Mouse (Mus musculus) hindbrain, postnatal 0 days (tissue): ENCODE measurements around the gene Xndc1. TPM values are rescaled to one million over a fixed set of nuclear protein-coding genes. Genes with fewer than 3 reads are reported as not detected.

Experiments
- ATAC-seq: fragments of 200-750 bp; cut with Nextera tagmentation; 2 replicates; pipeline ENCODE4 v1.8.0; 2017; ENCODE audit warnings: mild to moderate bottlenecking, moderate TSS enrichment, moderate library complexity
- DNase-seq: peaks from one replicate; pipeline ENCODE4 v3.0.0-alpha.2; 2015; ENCODE audit warnings: low spot score
- H3K27ac ChIP-seq: fragments of 300-500 bp; sonication (generic); 2 replicates; pipeline ENCODE4 v1.5.1; 2014; ENCODE audit warnings: mild to moderate bottlenecking
- H3K27me3 ChIP-seq: fragments of 300-500 bp; sonication (generic); 2 replicates; pipeline ENCODE4 v1.6.1; 2014; ENCODE audit warnings: low read length, mixed read lengths; ENCODE audit not compliant: insufficient read depth
- H3K36me3 ChIP-seq: fragments of 300-500 bp; sonication (generic); 2 replicates; pipeline ENCODE4 v1.6.1; 2014; ENCODE audit warnings: low read length, mixed read lengths; ENCODE audit not compliant: insufficient read depth
- H3K4me1 ChIP-seq: fragments of 300-500 bp; sonication (generic); 2 replicates; pipeline ENCODE4 v1.6.1; 2014; ENCODE audit warnings: antibody characterized with exemption, low read length, mixed read lengths; ENCODE audit not compliant: insufficient read depth
- H3K4me2 ChIP-seq: fragments of 300-500 bp; sonication (generic); 2 replicates; pipeline ENCODE4 v1.6.1; 2014; ENCODE audit warnings: low read depth, mild to moderate bottlenecking, low read length, moderate library complexity, mixed read lengths
- H3K4me3 ChIP-seq: fragments of 300-500 bp; sonication (generic); 2 replicates; pipeline ENCODE4 v1.5.1; 2014; ENCODE audit warnings: low read length
- H3K9ac ChIP-seq: fragments of 300-500 bp; sonication (generic); replicated peaks from 2 replicates; pipeline ENCODE4 v1.6.1; 2014; ENCODE audit warnings: mild to moderate bottlenecking, low read length, moderate library complexity, mixed read lengths
- H3K9me3 ChIP-seq: fragments of 300-500 bp; sonication (generic); 2 replicates; pipeline ENCODE4 v1.6.1; 2016; ENCODE audit warnings: low read length, mixed read lengths
- CTCF ChIP-seq: IDR thresholded peaks from 2 replicates; pipeline ENCODE4 v1.5.1; 2016; ENCODE audit warnings: antibody characterized with exemption, control low read depth, low read depth
- WGBS: fragments of 180-500 bp; shearing (Covaris S2); extraction: QIAGEN DNeasy Blood & Tissue Kit; methylation state at CpG from one replicate; pipeline ENCODE4 v1.1.7; 2014; 5-methylcytosine and 5-hydroxymethylcytosine counted together
- polyA plus RNA-seq: library from polyadenylated mRNA; unstranded; fragments of >200 nt; fragmentation: Nextera tagmentation; extraction: Ambion mirVana; gene quantifications from 2 replicates; pipeline ENCODE4 v1.2.1, GENCODE M21; 2015
- total RNA-seq: library from RNA; depleted of rRNA; stranded (reverse); fragments of >200 nt; gene quantifications from 2 replicates; pipeline ENCODE4 v1.2.3, GENCODE M21; 2014

Xndc1 gene
- total and polyA plus RNA-seq, 2 experiments from 2014 or later = 15.8 to 22.6 TPM

- ATAC-seq (no peak), DNase-seq (no peak)
- H3K9ac ChIP-seq = no peak overlapping the region
- H3K27ac ChIP-seq = no peak overlapping the region
- H3K27me3 ChIP-seq = no peaks in the 10 kb centered on the region
- peaks cover 7% of the 10 kb centered on the region; the same call in 1 of the 2 replicates for H3K4me1 ChIP-seq
- no peaks in the 10 kb centered on the region for H3K36me3 ChIP-seq
- 68% methylated on average over 5 of the region's 5 CpGs for WGBS
- TF ChIP-seq CTCF = no peak
- no peak overlapping the region for H3K4me3 ChIP-seq
- no peaks in the 10 kb centered on the region for H3K9me3 ChIP-seq
- H3K4me2 ChIP-seq = no peak overlapping the region
These were observed 35.6 kb downstream of the Xndc1 start for GRCm38 (mm10) chr7:102100868-102101267.

DNA sequence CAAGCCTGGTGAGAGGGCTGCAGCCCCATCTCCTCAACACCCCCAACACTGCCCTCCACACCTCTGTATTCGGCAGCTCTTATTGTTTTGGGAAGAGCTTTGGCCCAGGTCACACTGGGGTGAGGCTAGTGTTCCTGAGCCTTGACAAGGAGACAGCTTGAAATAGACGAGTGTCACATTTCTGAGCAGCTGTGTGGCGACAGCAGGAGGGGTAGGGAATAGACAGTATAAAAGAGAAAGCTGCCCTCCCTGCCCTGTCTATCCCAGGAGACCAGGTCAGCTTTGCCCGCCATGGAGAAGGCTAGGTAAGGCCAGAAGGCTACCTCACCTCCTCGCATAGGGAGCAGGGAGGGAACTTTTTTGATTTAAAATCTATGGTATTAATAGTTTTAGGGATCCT is 36.2 kb downstream of the Xndc1 start, which contains the start of gene Art1:
Art1 (plus strand) TSS at position 257 of the 400 bp plus-strand sequence.
- Histone ChIP-seq H3K27ac (no peak within 1 kb of the TSS), H3K4me2 (no peak within 1 kb of the TSS), H3K27me3 (no peaks in the 10 kb centered on the region), H3K36me3 (no peaks in the 10 kb centered on the region), H3K4me3 (no peak within 1 kb of the TSS), H3K9me3 (no peaks in the 10 kb centered on the region), H3K4me1 (peaks cover 7% of the 10 kb centered on the region; the same call in 1 of the 2 replicates), H3K9ac (no peak within 1 kb of the TSS)
- ATAC-seq (no peak), DNase-seq (no peak)
- no peak for TF ChIP-seq CTCF
- 41% methylated on average over 5 of the region's 5 CpGs for WGBS

DNA sequence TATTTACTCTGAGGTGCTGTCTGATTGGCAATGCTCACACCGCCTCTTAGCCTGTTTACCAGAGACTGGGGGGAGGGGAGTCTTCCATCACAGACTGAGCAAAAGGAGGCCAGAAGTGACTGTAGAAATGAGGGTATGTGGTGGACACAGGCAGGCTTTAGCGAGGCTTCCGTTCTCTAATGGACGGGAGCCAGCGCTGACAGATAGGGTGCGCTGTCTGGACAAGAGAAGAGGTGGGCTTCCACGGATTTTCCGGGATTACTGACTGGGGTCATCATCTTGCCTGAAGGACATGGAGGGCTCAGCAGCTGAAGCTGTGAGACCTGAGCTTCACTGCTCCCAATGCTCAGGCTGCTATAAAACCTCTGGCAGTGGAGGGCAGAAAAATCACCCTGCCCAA is 36.9 kb downstream of the Xndc1 start:
- WGBS = 43% methylated on average over 8 of the region's 8 CpGs
- peaks cover 7% of the 10 kb centered on the region; the same call in 1 of the 2 replicates for H3K4me1 ChIP-seq
- H3K27me3 ChIP-seq = no peaks in the 10 kb centered on the region
- no peaks in the 10 kb centered on the region for H3K9me3 ChIP-seq
- peak; percentile 23; the same call in 1 of the 2 replicates for TF ChIP-seq CTCF
- H3K4me2 ChIP-seq = no peak overlapping the region
- no peak overlapping the region for H3K4me3 ChIP-seq
- DNase-seq (no peak), ATAC-seq (no peak)
- H3K36me3 ChIP-seq = no peaks in the 10 kb centered on the region
- no peak overlapping the region for H3K9ac ChIP-seq
- no peak overlapping the region for H3K27ac ChIP-seq

DNA sequence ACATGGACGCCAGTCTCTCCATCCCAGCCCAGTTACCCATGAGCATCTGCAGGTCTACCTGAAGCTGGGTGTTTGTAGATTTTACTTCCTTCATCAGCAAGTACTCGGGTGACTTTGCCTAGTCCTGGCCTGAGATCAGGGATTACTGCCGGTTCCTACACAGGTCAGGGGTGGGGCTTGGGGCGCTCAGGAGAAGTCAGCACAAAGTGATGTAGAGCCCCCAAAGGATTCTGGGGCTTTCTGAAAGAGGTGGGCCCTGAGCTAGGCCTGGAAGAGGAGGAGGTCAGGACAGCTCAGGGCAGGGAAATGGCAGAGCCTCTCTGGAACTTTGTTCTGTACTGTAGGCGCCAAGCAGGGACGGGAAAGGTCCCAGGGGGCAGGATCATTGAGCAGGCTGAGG is 37.4 kb downstream of the Xndc1 start:
- 49% methylated on average over 6 of the region's 6 CpGs for WGBS
- H3K9ac ChIP-seq = no peak overlapping the region
- no peak overlapping the region for H3K4me3 ChIP-seq
- ATAC-seq (no peak), DNase-seq (no peak)
- H3K27ac ChIP-seq = no peak overlapping the region
- no peak overlapping the region for H3K4me2 ChIP-seq
- no peaks in the 10 kb centered on the region for H3K36me3 ChIP-seq
- TF ChIP-seq CTCF = no peak
- H3K27me3 ChIP-seq = no peaks in the 10 kb centered on the region
- peaks cover 7% of the 10 kb centered on the region; the same call in 1 of the 2 replicates for H3K4me1 ChIP-seq
- H3K9me3 ChIP-seq = no peaks in the 10 kb centered on the region

GRCm38 (mm10) chr7:102103555-102103954 is 38.2 kb downstream of the Xndc1 start:
- no peak overlapping the region for H3K4me2 ChIP-seq
- H3K36me3 ChIP-seq = no peaks in the 10 kb centered on the region
- H3K27me3 ChIP-seq = no peaks in the 10 kb centered on the region
- TF ChIP-seq CTCF = no peak
- WGBS = 79% methylated on average over 2 of the region's 2 CpGs
- no peak overlapping the region for H3K27ac ChIP-seq
- H3K9me3 ChIP-seq = no peaks in the 10 kb centered on the region
- DNase-seq (no peak), ATAC-seq (no peak)
- H3K4me3 ChIP-seq = no peak overlapping the region
- H3K4me1 ChIP-seq = peaks cover 7% of the 10 kb centered on the region; the same call in 1 of the 2 replicates
- no peak overlapping the region for H3K9ac ChIP-seq

- Histone ChIP-seq H3K4me2 (no peak overlapping the region), H3K27ac (no peak overlapping the region), H3K9ac (no peak overlapping the region), H3K9me3 (no peaks in the 10 kb centered on the region), H3K36me3 (no peaks in the 10 kb centered on the region), H3K27me3 (no peaks in the 10 kb centered on the region), H3K4me1 (peaks cover 7% of the 10 kb centered on the region; the same call in 1 of the 2 replicates), H3K4me3 (no peak overlapping the region)
- no peak for TF ChIP-seq CTCF
- ATAC-seq (no peak), DNase-seq (no peak)
- WGBS = 61% methylated on average over 5 of the region's 5 CpGs
These were observed 38.8 kb downstream of the Xndc1 start for GRCm38 (mm10) chr7:102104126-102104525.

DNA sequence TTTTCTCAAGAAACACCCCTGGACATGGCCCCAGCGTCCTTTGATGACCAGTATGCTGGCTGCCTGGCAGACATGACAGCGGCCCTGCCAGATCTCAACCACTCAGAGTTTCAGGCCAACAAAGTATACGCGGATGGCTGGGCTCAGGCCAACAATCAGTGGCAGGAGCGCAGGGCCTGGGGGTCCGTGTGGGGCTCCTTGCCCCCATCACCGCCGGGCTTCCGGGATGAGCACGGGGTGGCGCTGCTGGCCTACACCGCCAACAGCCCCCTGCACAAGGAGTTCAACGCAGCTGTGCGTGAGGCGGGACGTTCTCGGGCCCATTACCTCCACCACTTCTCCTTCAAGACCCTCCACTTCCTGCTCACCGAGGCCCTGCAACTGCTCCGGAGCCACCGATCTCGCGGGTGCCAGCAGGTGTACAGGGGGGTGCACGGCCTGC is 41.4 kb downstream of the Xndc1 start:
- no peak overlapping the region for H3K9ac ChIP-seq
- no peak for TF ChIP-seq CTCF
- H3K27me3 ChIP-seq = no peaks in the 10 kb centered on the region
- H3K9me3 ChIP-seq = no peaks in the 10 kb centered on the region
- H3K4me1 ChIP-seq = no peaks in the 10 kb centered on the region
- 21% methylated on average over 23 of the region's 23 CpGs for WGBS
- no peaks in the 10 kb centered on the region for H3K36me3 ChIP-seq
- peak; percentile 55 for ATAC-seq
- peak; percentile 16 for DNase-seq
- H3K27ac ChIP-seq = no peak overlapping the region
- peak overlapping the region; percentile 14 for H3K4me3 ChIP-seq
- peak overlapping the region; percentile 52 for H3K4me2 ChIP-seq
